Mouse (Mus musculus) ovary, adult 18-20 months (tissue): Measurements from ENCODE around the gene Traf3.

Source experiments
- DNase-seq: peaks from one replicate; pipeline ENCODE4 v3.0.0; 2022; ENCODE audit warnings: low spot score, mixed read lengths

The Traf3 gene

DNA sequence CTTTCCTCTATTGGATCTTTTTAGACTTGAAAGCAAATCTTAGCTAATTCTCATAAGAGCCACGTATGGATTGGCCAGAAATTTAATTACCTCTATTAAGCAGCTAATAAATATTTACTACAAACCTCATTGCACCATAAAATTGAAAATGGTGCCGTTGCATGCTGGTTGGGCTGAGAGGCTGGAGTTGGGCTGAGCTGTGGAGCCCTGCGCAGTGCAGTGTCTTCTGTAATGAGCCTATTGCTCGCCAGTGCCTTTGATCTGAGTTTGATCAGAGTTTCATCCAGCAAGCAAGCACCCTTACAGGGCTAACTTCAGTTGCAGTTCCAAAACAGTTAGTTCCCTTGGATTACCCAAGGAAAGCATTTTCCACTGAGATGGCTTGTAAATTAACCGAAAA, 12.2 kb upstream of the Traf3 start:
- no peak for DNase-seq

DNA sequence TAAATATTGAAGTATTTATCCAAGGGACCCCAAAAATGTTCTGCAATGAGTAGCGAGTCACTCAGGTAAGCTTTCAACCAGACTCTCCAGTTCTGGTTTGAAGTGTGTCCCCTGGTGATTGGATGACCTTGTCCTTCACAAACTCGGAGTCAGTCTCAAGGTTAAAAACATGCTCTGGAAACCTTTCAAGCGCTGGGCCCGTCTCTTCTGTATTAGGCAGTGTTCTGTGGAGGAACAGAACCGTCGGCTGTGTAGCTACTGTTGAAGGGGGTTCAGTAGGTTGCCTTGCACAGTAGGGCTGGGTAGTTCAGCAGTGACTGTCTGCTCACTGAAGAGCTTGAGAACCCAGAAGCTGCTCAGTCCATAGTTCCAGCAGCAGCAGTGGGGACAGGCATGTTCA, 11.5 kb upstream of the Traf3 start:
- peak; percentile 50 for DNase-seq

DNA sequence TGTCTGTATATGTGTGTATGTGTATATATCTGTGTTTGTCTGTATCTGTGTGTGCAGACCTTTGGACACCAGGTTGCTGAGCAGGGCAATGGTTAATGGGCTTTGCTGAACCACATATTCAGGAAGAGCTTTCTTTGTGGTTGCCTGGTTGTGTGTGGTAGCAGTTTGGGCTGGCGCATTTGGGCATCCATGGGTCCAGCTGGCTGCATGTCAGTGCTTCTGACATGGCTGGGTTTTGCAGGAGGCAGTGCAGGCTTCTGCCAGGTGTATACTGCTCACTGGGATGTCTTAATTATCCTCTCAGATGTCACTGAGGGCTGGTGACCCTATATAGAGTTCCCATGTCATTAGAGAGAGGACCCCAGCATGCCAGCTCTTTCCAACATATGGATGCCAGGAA, 10.4 kb upstream of the Traf3 start:
- no peak for DNase-seq

DNA sequence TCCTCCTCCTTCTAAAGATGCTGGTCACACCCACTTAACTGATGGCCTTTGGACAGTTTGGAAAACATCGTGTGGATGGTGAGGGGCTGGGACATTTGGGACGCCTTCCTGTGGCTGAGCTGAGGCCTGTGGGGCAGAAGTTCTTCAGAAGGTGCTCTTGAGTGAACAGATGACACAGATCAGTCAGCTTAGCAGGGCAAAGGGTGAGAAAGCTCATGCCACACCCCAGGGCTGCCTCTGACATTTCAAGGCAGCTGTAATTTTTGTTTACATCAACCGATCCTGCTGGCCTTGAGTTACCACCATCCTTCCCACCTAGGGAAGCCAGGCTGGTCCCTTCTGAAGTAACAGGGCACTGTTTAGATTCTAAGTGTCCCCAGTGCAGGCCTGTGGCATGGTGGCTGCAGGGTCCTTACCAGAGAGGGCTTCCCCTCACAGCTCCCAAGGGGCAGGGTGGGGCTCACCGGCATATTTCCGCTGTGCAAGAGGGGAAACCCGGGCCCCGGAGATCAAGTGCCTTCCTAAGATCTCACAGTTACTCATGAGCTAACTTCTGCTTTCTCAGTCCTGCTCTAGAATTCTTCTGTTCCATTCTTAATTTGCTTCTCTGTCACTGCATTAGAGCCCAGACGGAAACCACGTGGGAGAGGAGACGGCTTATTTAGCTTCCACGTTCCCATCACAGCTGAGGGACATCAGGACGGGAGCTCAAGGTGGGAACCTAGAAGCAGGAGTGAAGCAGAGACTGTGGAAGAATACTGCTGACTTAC, 6.3 kb upstream of the Traf3 start:
- DNase-seq, result no peak

DNA sequence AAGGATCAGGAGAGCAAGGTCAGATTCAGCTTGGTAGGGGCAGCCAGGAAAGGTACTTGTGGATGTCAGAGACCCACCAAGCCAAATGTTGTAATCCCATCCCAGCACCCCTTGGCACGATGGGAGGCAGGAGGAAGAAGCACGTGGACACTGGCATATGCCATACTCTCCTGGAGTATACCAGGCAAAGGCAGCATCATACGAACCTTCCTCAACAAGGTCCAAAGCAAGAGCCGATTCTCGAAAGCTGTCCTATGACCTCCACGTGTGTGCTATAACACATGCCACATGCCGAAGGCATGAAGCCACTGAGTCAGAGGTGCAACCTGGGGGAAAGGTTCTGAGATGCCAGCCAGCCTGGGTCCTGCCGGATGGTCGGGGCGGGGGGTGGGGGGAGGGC, 5.3 kb upstream of the Traf3 start:
- no peak for DNase-seq

DNA sequence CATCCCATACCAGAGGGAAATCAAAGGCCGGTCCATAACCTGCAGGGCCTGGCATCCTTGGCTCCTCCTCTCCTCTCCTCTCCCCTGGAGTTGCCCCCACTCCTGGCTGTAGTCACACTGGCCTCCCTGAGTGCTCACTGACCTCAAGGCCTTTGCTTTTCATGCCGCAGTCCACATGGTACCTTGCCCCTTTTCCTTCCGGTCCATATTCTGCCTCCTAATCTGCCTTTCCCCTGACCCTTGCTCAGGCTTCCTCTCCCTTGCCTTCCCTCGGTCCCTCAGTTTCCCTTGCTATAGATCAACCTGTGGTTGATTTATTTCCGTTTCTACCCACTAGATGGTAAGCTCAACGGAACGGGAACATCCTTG, 4.2 kb upstream of the Traf3 start:
- DNase-seq, result no peak

DNA sequence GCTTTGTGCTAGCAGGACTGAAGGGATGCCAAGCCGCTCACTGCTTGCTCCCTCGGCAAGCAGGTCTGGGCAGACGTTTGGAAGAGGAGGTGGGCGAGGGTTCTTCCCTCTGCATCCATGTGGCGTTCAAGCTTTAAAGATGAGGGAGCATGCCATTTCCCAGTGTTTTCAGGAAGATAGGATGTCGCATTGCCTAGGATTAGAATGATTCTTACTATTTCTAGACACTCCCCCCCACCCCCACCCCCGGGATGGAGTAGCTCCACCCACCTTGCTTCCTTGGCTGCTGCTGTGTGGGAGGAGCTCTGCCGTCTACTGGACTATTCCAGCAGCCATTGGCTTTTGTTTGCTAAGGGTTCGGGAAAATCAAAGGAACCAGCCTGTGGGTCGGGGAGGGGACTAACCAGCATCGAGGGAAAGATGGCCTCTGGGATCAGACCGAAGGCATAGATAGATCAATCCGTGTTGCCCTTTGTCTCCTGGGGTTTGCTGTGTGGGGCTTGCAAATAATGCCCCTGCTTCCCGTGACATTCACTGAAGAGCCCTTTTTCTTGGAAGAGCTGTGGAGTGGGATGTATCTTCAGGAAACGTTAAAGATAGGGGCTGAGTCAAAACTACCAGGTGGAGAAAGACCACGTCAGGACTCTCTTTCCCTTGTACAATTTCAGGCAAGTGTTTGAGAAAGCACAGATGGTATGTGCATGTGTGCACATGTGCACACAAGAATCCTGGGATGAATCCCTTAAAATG, 3.7 kb upstream of the Traf3 start:
- DNase-seq, result no peak

DNA sequence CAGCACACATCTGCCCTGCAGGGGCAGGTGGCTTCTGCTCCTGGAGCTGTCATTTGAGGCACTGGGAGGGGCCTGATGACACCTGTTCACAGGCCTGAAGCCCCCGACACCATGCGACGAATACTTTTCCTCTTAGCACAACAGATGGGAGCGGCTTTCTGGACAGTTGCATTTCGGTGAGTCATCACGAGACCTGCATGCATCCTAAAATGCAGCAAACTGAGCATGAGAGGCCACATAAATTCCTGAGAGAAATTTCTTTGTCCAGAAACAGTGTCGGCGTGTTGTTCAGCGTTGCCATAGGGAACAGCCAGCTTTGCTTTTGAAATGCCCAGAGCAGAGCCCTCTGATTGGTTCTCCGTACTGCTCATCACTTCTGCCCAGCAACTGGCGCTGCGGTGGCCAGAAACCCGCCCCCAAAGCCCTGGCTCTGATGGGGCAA, 1.8 kb upstream of the Traf3 start:
- peak; percentile 88 for DNase-seq

DNA sequence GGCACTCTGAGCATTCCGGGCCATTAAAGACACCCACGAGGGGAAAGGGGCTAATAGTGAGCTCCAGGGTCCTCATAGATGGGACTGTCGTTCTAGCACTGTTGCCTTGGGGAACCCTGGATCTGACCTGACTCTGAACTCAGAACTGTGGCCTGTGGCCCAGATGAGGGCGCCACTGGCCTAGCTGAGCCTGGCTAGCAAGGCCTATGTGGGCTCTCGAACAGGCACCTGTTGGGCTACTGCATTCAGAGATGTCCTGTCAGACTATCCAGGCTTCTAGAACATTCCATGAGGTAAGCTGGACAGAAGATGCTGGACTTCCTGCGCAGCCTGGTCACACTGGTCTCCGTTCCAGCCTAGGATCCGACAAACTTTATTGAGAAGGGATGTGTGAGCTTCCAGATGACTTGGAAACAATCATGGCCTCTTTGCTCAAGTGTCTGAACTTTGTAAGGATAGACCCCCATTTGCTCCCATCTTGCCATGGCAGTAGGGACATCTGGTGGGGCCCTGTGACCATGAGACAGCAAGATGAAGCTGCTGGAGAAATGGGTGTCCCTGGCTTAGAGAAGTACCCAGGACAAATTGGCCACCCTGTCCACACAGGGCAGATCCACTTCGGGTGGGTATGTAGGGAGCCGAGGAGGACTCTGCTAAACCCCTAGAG, 891 bp upstream of the Traf3 start:
- no peak for DNase-seq

DNA sequence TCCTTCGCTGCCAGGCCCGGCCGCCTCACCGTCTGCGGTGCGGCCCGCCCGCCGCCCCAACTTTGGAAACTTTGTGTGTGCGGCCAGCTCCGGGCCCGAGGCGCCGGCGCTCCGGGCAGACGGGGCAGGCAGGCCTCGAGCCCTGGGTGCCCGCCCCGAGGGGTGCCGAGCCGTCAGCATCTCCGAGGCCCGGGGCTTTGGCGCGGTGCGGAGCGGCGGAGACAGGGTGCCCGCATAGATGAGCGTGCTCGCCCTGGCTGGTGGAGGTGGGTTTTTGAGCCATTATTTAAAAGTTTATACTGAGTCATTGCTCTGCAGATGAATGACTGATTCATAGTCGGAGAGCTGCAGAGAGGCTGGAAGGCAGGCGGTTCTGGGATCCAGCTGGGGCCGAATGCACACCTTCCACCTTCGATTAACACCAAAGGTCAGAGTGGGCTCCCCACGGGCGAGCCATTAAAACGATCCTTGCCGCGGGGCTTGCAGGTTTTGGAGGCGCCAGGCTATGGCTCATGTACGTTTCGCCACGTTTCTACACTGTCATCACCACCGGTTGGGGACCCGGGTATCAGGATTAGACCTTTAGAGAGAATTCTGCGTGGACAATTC, 615 bp downstream of the Traf3 start:
- DNase-seq, result no peak

DNA sequence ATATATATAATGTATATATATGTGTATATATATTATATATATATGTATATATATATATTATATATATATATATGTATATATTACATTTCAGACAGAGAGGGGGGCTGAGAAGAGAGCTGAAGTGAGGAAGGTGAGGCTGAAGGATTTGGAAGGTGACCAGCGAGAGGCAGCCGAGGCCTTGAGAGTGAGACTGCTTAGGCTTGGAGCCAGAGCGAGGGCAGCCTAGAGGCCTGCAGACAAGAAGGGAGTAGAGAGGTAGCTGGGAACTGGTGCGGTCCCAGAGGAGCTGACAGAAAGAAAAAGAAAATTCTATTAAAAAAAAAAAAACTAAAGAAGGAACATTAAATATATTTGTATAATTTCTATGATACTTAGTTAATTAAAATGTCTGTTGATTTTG, 2.7 kb downstream of the Traf3 start:
- no peak for DNase-seq

DNA sequence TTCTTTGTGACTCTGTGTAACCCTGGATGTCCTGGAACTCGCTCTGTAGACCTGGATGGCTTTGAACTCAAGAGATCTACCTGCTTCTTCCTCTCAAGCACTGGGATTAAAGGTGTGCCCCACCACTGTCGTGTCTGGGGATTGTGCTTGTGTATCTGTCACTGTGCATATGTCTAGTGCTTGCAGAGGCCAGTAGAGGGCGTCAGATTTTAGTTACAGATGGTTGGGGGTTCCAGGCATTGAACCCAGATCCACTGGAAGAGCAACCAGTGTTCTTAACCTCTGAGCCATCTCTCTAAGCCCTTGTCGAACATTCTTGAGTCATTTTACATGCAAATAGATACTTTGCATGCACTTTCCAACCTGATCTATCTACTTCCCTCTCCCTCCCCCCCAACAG, 12.6 kb downstream of the Traf3 start:
- no peak for DNase-seq

DNA sequence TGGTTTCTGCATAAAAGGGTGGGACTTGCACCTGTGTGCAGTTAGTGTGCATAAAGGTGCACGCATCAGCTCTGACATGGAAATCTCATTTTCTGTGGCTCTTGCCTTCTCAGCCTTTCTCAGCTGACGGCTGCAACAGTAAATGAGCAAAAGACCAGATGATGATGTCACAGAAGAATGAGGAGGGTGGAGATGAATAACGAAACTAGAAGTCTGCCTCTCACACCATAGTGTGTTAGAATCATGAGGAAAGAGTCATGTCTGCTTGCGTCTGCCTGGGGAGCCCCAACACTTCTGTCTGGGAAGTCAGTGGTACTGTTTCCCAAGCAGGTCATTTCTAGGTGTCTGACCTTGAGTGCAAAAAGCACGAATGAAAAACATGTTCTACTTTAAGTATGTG, 15.7 kb downstream of the Traf3 start:
- DNase-seq, result no peak

DNA sequence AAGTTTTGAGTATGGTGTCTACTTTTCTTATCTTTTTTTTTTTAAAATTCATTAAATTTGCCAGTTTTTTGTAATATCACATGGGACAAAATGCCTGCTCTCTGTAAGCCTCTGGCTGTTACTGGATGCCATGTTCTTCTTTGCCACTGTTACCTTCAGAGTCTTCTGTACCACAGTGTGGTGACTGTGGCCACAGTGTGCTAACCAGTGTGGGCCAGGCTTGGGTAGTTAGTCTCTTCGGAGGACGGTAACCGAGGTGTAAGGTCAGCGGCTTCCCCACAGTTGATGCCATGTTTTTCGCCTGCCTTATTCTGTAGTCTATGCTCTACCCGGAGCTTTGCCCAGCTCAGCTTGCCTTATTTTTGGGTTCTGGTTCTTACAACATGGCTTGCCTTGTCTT, 16.2 kb downstream of the Traf3 start:
- DNase-seq, result no peak

DNA sequence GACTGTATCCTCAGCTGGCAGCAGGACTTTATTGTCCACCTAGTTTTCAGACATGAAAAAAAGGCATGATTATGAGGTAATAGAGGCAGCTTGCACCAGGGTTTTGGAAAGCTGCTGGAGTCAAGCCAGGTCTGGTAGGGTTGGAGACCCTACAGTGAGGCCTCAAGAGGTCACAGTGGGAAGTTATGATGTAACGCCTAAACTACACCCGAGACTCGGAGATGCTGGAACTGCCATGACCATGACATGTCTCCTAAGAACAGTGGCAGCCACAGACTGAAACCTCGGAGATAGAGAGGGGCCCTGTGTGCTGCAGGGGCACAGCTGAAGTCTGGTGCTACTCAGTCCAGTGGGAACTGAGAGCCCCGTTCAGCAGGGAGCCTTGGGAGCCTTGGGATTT, 18.3 kb downstream of the Traf3 start, which contains the start of gene 4930595D18Rik:
4930595D18Rik (minus strand) TSS at position 16 of the 400 bp plus-strand sequence.
- no peak for DNase-seq

DNA sequence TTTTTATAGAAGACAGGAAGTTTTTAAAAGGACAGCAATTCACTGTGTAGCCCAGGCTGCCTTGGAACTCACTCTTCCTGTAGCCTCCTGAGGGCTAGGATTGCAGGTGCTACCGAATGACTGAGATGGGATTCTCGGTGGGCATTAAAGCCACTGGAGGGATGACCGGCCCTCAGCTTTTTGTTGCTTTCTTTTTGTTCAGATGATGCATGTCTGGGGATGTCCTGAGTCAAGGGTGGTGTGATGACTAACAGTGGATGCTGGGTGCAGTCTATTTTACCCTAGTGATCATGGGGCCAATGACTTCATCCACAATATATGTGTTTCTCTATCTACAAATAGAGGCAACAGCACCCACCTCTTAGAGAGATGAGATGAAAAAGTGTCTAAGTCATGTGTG, 20.8 kb downstream of the Traf3 start:
- no peak for DNase-seq

DNA sequence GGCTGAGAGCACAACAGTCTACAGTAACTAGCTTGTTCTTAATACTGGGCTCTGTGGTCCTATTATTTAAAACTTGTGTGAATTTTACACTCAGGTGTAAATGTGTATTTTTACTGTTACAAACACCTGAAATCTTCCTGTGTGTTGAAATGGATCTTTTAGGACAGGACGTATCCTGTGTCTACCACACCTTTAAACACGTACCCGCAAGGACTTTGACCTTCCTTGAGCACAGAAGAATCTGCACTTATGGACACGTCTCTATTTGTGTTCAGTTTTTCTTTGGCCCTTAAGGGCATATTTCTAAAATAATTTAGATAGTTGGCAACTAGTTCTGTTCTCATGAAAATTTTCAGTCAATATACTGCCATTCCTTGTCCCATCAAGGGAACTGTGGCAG, 22.1 kb downstream of the Traf3 start:
- no peak for DNase-seq

DNA sequence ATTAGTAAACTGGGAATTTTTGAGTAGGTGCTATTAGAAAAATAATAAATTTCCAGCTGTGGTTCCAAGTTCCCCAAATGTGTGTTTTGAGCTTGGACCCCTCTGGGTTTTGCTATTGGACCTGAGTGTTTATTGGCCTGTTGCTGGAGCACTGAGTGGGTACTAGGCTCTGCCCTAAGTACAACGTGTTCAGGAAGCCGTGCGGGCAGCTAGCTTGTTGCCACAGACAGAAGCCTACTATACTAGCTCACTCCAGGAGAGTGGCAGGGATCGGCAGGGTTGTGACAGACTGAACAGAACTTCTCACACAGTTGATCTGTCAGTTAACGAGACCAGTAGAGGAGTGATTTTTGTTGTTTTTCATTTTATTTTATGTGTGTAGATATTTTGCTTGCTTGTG, 24.2 kb downstream of the Traf3 start:
- DNase-seq, result no peak

DNA sequence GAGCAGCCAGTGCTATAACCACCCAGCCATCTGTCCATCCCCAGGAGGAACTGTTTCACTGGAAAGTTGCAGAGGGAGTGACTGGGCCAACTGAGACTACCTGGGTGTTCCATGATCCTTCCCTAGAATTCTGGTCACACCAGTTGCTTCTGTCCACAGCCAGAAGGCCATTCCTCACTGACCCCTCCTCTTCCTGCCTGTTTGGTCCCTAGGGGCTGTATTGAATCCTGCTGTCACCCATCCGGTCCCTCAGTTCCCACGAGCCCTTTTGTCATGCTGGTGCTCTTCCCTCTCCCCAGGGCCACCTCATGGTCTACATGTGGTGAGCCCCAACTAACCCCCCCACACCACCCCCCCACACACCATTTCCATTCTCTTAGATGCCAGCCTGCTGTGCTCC, 24.7 kb downstream of the Traf3 start:
- no peak for DNase-seq

DNA sequence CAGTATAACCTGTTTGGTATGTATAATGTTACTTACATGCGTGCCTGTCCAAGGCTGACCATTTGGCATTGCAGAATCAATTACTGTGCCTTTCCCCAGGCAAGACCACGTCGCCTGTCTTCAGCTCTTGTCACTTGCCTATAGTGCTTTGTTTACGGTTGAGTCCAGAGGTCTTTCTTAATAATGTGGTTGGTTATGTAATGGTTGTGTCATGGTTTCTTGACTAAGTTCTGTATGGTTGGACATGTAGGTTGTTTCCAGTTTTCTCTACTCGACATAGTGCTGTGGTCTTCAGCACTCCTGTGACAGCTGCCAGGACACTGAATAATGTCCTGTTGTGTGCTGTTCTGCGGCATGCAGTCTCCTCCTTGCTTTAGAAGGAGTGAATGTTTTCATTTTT, 26.6 kb downstream of the Traf3 start:
- DNase-seq, result no peak

DNA sequence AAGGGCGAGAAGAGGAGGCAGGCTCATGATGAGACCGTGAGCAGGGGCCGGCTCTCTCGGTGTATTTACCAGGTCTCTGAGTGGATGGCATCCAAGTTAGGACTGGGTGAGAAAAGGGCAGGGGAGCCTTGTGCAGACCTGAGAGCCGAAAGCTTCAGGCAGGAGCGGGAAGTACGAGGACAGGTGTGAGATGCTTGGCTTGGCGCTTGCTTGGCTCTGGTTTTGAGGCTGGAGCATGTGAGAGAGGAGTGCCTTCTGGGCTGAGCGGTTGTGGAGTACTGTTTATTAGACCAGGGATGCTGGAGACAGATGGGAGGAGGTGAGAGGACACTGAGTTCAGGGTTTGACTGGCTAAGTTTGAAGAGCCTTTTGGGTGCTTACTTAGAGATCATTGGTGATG, 27.2 kb downstream of the Traf3 start:
- DNase-seq, result no peak

DNA sequence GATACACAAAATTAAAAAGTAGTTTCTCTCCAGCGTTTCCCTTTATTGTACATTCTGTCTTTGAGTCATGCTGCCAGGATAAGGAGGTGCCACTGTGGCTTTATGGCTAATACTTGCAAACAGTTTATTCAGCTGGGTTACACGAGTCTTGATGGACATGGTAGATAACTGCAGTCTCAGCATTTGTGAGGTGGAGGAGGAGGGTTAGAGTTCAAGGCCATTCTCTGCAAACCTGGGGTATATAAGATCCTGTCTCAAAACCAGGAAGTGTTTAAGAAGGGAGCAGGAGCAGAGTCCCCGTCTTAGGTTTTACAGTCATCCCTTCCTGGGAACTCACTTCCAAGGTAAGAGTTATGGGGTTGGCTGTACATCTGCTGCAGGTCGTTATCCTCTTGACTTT, 30.4 kb downstream of the Traf3 start:
- no peak for DNase-seq

DNA sequence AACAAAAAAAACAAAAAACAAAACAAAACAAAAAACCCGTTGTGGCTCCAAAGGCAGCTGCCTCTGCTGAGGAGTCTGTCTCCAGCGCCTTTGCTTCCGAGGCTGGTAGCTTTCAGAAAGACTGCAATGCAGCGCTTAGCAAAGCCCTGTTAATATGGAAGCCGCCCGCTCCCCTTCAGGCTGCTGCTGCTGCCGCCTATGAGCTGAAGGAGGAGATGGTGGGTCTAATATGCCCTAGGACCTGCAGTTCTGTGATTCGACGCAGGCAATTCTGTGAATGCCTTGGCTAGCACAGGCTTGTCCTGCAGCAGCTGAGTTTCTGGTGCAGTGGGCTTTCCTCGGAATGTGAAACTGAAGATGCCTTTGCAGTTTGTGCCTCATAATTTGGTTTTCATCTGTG, 36.9 kb downstream of the Traf3 start:
- no peak for DNase-seq
